Mouse (Mus musculus): ENCODE measurements at regions not wholly inside any gene's neighbourhood (a gene's known extent, or its start where the extent isn't known, plus 50 kb on each side); places are given as distances from the start of the nearest gene placed in this dataset.
A peak's percentile ranks its signal among the peaks of the same experiment; 100 is the strongest.

DNA sequence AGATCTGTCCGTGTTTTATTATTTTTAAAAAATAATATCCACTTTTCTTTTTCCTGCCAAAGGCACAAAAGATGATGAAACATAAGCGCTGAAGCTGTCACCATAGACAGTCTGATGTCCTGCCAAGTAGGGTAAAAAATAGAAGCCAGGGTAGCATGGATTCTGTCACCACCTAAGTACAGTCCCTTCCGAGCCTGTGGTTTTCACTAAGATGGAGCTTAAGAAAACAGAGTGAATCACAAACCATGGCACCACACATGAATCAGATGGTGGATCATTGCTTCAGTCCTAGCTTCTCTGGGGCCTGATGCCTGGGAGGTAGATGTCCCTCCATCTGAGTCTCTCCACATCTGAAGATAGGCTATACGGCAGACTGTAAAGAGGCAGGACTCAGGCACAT, 55.9 kb upstream of the Fmod start:
- Histone ChIP-seq H3K27me3 (ENCODE audit: control insufficient read depth, insufficient read depth, low read depth, low read length) (no peaks in the 10 kb centered on the region), H3K27ac (ENCODE audit: low read length) (no peak overlapping the region), H3K4me1 (replicated peaks; ENCODE audit: control insufficient read depth, insufficient read depth, low read length) (peaks cover 25% of the 10 kb centered on the region), H3K4me3 (ENCODE audit: low read length) (no peak overlapping the region), H3K9ac (ENCODE audit: low read length) (no peak overlapping the region), H3K4me2 (ENCODE audit: low read depth, low read length) (no peak overlapping the region), H3K9me3 (ENCODE audit: control insufficient read depth, low read length) (0 out of 2 replicates have a peak, but pooled peaks cover 3% of the 10 kb centered on the region), H3K36me3 (ENCODE audit: control insufficient read depth, insufficient read depth, low read length) (no peaks in the 10 kb centered on the region)
- 83% methylated on average over 4 of the region's 4 CpGs for WGBS
- no peak for ATAC-seq (ENCODE audit: low read depth)

DNA sequence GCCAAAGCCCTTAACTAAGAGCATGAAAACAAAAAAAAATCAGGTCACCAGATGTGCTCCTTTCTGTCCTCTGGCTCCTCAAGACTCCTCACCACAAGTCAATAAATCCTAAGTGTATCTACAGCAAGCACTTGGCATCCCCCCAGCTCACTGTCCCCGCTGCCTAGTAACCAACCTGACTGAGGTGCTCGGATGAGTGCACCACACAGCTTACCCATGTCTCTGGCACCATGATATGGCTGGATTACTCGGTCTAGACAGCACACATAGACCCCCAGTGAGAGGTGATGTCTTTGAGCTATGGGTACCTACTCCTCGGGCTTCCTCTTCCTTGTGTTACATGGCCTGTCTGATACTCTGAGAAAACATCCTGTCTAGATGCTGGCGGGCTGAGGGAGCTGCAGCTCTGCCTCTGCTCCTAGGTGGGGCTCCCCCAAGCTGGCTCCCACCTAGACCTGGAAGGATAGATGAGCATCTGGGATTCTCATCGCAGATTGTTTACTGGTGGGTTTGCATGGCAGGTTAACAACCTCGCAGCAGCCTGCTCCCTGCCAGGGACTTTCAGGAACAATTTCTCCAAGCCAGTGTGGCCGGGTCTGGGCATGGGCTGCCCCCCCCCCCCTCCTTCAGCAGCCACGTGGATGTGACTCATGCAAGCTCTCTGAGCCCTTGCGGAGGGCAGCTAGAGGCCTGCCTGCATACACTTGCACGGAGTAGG, 57.2 kb upstream of the Prelp start:
- peak overlapping the region; percentile 39 for H3K9ac ChIP-seq (ENCODE audit: low read length)

GRCm38 (mm10) chr1:133977260-133977659, 56.0 kb upstream of the Prelp start:
- H3K4me2 ChIP-seq (ENCODE audit: low read depth, low read length) = peak overlapping the region; percentile 21; the same call in 1 of the 2 replicates
- no peaks in the 10 kb centered on the region for H3K9me3 ChIP-seq (ENCODE audit: control insufficient read depth, low read length)
- no peaks in the 10 kb centered on the region for H3K36me3 ChIP-seq (ENCODE audit: control insufficient read depth, insufficient read depth, low read length)
- no peaks in the 10 kb centered on the region for H3K27me3 ChIP-seq (ENCODE audit: control insufficient read depth, insufficient read depth, low read depth, low read length)
- no peak overlapping the region; the same call in 1 of the 2 replicates for H3K4me3 ChIP-seq (ENCODE audit: low read length)
- H3K27ac ChIP-seq (ENCODE audit: low read length) = peak overlapping the region; percentile 78
- 56% methylated on average over 7 of the region's 7 CpGs for WGBS
- peak; percentile 61 for ATAC-seq (ENCODE audit: low read depth)
- H3K4me1 ChIP-seq (replicated peaks; ENCODE audit: control insufficient read depth, insufficient read depth, low read length) = peaks cover 25% of the 10 kb centered on the region
- H3K9ac ChIP-seq (ENCODE audit: low read length) = peak overlapping the region; percentile 29; the same call in 1 of the 2 replicates

More for the DNA sequence above, 57.2 kb upstream of the Prelp start:
- ATAC-seq (ENCODE audit: low read depth) = peak; percentile 82
- Histone ChIP-seq H3K4me1 (replicated peaks; ENCODE audit: control insufficient read depth, insufficient read depth, low read length) (peaks cover 25% of the 10 kb centered on the region), H3K27me3 (ENCODE audit: control insufficient read depth, insufficient read depth, low read depth, low read length) (no peaks in the 10 kb centered on the region), H3K27ac (ENCODE audit: low read length) (peak overlapping the region; percentile 78), H3K4me3 (ENCODE audit: low read length) (no peak overlapping the region), H3K4me2 (ENCODE audit: low read depth, low read length) (no peak overlapping the region), H3K9me3 (ENCODE audit: control insufficient read depth, low read length) (no peaks in the 10 kb centered on the region), H3K36me3 (ENCODE audit: control insufficient read depth, insufficient read depth, low read length) (no peaks in the 10 kb centered on the region)
- 25% methylated on average over 11 of the region's 11 CpGs for WGBS

GRCm38 (mm10) chr1:133973801-133974200, 52.6 kb upstream of the Prelp start:
- Histone ChIP-seq H3K9me3 (ENCODE audit: control insufficient read depth, low read length) (no peaks in the 10 kb centered on the region), H3K4me2 (ENCODE audit: low read depth, low read length) (no peak overlapping the region), H3K9ac (ENCODE audit: low read length) (no peak overlapping the region), H3K36me3 (ENCODE audit: control insufficient read depth, insufficient read depth, low read length) (no peaks in the 10 kb centered on the region), H3K27ac (ENCODE audit: low read length) (no peak overlapping the region), H3K4me3 (ENCODE audit: low read length) (no peak overlapping the region), H3K27me3 (ENCODE audit: control insufficient read depth, insufficient read depth, low read depth, low read length) (no peaks in the 10 kb centered on the region), H3K4me1 (replicated peaks; ENCODE audit: control insufficient read depth, insufficient read depth, low read length) (peaks cover 33% of the 10 kb centered on the region)
- ATAC-seq (ENCODE audit: low read depth) = no peak
- WGBS = 57% methylated on average over 2 of the region's 2 CpGs

DNA sequence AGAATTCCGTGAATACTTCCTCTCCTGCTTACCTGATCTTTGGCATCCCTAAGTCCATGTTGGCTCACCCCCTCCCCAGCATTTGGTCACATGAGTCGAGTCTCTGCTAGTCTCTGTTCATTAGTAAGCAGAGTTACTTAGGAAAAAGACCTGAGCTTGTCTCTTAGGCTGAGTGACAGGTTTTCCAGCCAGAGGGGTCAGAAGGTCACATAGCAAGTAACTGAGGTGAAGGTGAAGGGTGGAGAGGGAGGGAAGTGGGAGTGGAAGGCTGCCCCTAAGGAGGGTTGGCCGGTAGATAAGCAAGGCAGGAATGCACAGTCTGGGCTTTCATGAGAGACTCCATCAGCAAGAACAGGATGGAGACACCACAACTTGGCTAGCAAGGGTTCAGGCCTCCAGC, 50.1 kb upstream of the Prelp start:
- H3K4me2 ChIP-seq (ENCODE audit: low read depth, low read length) = no peak overlapping the region
- no peak overlapping the region for H3K4me3 ChIP-seq (ENCODE audit: low read length)
- 35% methylated on average over 3 of the region's 3 CpGs for WGBS
- H3K36me3 ChIP-seq (ENCODE audit: control insufficient read depth, insufficient read depth, low read length) = no peaks in the 10 kb centered on the region
- H3K27me3 ChIP-seq (ENCODE audit: control insufficient read depth, insufficient read depth, low read depth, low read length) = no peaks in the 10 kb centered on the region
- H3K4me1 ChIP-seq (replicated peaks; ENCODE audit: control insufficient read depth, insufficient read depth, low read length) = peaks cover 37% of the 10 kb centered on the region
- no peaks in the 10 kb centered on the region for H3K9me3 ChIP-seq (ENCODE audit: control insufficient read depth, low read length)
- H3K27ac ChIP-seq (ENCODE audit: low read length) = no peak overlapping the region
- ATAC-seq (ENCODE audit: low read depth) = no peak
- no peak overlapping the region for H3K9ac ChIP-seq (ENCODE audit: low read length)

Data from lung, embryonic 16.5 days (tissue).